Mouse (Mus musculus): Measurements from ENCODE around the gene Gm45837. TPM values are rescaled to one million over a fixed set of nuclear protein-coding genes. Genes with fewer than 3 reads are reported as not detected.

Gene Gm45837
- 1 to 10 TPM in 1 of 2 experiments, not detected in 1; 3.7 TPM for total RNA-seq (2021)
- long read RNA-seq, experiment 1, partial matches to known transcripts: 33 of 46 reads
- long read RNA-seq, experiment 1, other reads (novel, unspliced or antisense): 13 of 46 reads
- long read RNA-seq, experiment 2, partial matches to known transcripts: 14 of 29 reads
- long read RNA-seq, experiment 2, other reads (novel, unspliced or antisense): 15 of 29 reads

GRCm38 (mm10) chr7:101410267-101410936 is at the start of gene Gm45837:
TSS of gene Gm45837 (plus strand) at chr7:101410886.
- DNase-seq: no peak

GRCm38 (mm10) chr7:101361021-101361420 is 49.7 kb upstream of the Gm45837 start:
- no peak for DNase-seq

GRCm38 (mm10) chr7:101361767-101362166 is 48.9 kb upstream of the Gm45837 start:
- no peak for DNase-seq

GRCm38 (mm10) chr7:101362791-101363191 is 47.9 kb upstream of the Gm45837 start:
- no peak for DNase-seq

DNA sequence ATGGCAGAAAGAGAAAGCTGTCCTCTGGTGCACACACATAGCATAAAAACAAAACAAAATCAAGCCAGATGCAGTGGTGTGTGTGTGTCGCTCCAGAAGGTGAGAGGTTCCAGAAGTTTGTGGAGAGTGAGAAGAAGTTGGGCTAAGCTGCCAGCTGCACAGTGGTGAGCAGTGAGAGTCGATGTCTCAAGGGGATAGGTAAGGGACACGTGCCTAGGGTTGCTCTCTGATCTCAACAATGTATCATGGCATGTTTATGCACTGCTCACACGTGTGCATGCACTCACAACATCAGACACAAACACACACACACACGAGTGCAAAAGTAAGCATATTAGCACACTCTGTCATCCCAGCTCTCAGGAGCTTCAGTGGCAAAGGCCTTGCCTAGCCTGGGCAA is 46.8 kb upstream of the Gm45837 start:
- DNase-seq: no peak

DNA sequence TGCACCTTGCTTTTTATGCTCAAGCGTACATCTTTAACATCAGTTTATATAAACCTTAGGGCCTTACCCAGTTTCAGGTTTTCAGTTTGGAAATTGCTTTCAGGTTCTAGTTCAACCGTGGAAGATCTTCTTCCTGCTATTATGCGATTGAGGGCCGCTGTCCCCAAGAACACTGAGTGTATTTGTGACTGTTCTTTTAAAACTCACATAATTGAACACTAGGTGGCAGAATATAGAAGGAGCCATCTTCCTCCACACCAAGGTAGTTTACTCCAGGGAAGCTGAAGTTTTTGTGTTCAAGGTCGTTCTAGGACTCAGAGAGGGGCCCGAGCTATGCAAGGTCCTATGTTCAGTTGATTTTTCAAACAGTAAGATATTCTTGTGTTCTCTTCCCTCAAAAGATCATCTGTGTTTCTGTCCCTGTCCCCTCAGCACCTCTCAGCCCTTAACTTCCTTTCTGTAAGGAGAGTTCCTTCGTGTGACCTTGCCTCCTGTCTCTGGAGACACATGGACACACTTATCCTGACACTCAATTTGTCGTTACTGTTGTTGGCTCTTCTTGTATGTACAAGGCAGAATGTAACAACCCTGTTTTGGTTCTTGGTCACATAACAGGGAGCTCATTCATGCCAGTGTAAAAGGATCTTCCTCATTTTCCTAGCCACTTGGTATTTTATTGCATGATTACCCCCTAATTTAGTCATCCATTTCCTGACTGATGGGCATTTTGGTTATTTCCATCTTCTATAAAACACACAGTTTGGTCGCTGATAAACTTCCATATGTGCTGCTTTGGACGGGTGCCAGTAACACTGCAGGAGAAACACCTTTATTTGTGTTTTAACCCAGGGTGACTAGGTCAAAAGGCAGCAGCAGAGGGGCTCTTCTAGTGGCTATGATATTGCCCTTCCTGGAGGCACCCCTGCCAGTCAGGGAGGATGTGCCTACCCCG is 42.5 kb upstream of the Gm45837 start:
- DNase-seq: no peak

GRCm38 (mm10) chr7:101369666-101370065 is 41.0 kb upstream of the Gm45837 start:
- no peak for DNase-seq

- no peak for DNase-seq
These were observed 37.6 kb upstream of the Gm45837 start for GRCm38 (mm10) chr7:101373082-101373481.

GRCm38 (mm10) chr7:101374155-101374554 is 36.5 kb upstream of the Gm45837 start:
- DNase-seq: peak; percentile 47

GRCm38 (mm10) chr7:101376701-101377340 is 33.9 kb upstream of the Gm45837 start:
- no peak for DNase-seq

DNA sequence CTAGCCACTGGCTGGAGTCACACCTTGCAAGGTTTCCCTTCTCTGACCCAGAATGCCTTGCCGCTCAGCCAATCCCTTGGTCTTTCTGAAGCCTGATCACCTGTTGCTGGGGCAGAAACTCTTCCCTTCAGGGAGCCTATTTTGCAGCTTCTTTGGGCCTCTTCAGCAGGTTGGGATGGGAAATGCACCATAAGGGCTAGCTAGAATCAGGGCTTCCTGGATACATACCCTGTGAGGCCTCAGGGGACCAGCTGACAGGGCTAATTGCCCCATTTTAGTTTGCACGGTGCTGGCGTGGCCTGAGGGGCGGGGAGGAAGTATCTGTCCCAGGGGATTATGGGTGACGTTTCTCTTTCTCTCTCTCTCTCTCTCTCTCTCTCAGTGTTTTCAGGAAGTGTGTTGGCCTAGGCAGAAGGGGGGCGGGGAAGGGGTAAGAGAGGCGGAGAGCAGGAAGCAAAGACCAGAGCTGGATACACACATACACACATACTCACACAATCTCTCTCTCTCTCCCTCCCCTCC is 32.9 kb upstream of the Gm45837 start:
- peak; percentile 76 for DNase-seq

GRCm38 (mm10) chr7:101378285-101378684 is 32.4 kb upstream of the Gm45837 start:
- DNase-seq: no peak

DNA sequence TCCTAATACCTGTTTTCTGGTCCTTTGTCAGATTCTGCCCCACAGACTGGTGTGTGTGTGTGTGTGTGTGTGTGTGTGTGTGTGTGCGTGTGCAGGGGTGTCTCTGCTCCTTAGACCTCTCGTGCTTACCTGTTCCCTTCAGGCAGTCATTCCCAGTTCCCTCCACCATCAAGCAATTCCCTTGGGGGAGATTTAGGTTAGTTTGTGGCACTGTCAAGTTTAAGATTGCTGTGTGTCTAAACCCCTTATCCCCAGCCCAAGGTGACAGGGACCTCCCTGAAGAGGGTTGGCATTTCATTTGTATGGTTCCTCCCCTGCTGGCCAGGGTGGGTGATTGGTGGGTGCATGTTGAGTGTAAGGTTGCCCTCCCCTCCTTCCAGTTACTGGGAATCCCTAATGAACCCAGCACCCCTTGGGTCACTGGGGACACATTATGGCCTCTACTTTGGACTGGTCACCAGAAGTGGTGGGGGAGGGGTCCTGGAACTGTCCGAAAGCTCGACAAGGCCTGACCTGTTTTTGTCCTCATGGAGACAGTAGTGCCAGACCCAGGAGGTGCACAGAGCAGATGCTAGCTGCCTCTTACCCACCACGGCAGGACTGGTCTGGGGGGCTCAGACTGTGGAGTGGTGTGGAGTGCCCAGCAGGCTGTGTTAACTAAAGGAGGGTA is 31.8 kb upstream of the Gm45837 start:
- peak; percentile 59 for DNase-seq

DNA sequence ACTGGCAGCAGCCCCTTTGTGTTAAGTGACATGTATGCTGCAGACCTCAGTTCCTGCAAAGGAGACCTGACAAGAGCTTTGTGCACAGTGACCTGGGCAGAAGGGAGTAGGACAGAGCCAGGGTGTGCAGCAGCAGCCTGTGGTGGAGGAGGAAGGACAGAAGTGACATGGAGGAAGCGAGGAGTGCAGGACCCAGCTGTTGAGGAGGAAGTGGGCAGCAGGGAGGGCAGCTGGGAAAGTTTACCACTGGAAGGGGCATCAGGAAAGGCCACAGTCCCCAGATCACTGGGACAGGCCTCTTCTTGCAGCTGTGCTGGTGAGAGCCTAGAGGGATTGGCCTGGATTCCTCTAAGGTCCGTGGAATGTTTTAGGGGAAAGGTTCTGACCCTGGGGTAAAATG is 31.0 kb upstream of the Gm45837 start:
- no peak for DNase-seq

GRCm38 (mm10) chr7:101381512-101381911 is 29.2 kb upstream of the Gm45837 start:
- peak; percentile 51 for DNase-seq

GRCm38 (mm10) chr7:101382378-101382777 is 28.3 kb upstream of the Gm45837 start:
- peak; percentile 50 for DNase-seq

GRCm38 (mm10) chr7:101383756-101384155 is 26.9 kb upstream of the Gm45837 start:
- no peak for DNase-seq

GRCm38 (mm10) chr7:101384931-101385330 is 25.8 kb upstream of the Gm45837 start:
- peak; percentile 45 for DNase-seq

GRCm38 (mm10) chr7:101385331-101385733 is 25.4 kb upstream of the Gm45837 start:
- DNase-seq: no peak

DNA sequence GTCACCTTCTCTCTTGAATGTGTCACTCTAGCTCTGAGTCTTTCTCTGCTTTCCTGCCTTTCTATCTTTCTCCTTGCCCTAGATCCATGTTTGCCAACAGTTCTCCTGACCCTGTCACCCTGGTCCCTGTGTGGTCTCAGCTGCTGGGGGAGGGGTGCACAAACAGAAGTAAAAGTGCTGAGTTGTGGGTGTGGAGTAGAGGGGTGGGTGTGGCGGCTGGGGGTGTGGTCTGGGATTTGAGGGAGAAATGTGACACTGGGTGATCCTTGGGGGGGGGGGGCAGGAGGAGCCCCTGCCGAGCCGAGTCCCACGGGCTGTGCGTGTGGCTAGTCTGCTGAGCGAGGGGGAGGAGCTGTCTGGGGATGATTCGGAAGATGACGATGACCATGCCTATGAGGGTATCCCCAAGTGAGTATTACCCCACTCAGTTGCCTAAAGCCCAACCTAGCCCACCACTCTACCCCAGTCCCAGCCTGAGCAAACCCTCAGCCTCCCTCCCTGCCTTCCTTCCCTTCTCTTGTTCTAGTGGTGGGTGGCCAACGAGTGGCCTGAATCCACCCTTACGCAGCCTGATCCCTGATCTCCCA is 24.7 kb upstream of the Gm45837 start:
- no peak for DNase-seq

GRCm38 (mm10) chr7:101389256-101389655 is 21.4 kb upstream of the Gm45837 start:
- DNase-seq: no peak

Data from adrenal gland, postnatal 10 days (tissue).